Mouse (Mus musculus) intestine, embryonic 15.5 days (tissue): ENCODE measurements around the gene Gm28539. TPM values are rescaled to one million over a fixed set of nuclear protein-coding genes. Genes with fewer than 3 reads are reported as not detected.
"Not testable (repeated sequence)": the region's sequence is repeated elsewhere in the genome, so short reads cannot be mapped to it uniquely, and the experiment has no call there.

Experiments used
- ATAC-seq: fragments of 200-750 bp; cut with Nextera tagmentation; 2 replicates; pipeline ENCODE4 v1.8.0; 2017; ENCODE audit warnings: moderate TSS enrichment, moderate library complexity
- H3K27ac ChIP-seq: fragments of 300-500 bp; sonication (generic); 2 replicates; pipeline ENCODE4 v1.5.1; 2015; ENCODE audit warnings: mild to moderate bottlenecking, inconsistent platforms
- H3K27me3 ChIP-seq: fragments of 300-500 bp; sonication (generic); replicated peaks from 2 replicates; pipeline ENCODE4 v1.6.1; 2015; ENCODE audit warnings: inconsistent platforms
- H3K36me3 ChIP-seq: fragments of 300-500 bp; sonication (generic); 2 replicates; pipeline ENCODE4 v1.6.1; 2015; ENCODE audit warnings: inconsistent platforms
- H3K4me1 ChIP-seq: fragments of 300-500 bp; sonication (generic); replicated peaks from 2 replicates; pipeline ENCODE4 v1.6.1; 2015; ENCODE audit warnings: inconsistent platforms
- H3K4me2 ChIP-seq: fragments of 300-500 bp; sonication (generic); replicated peaks from 2 replicates; pipeline ENCODE4 v1.6.1; 2015; ENCODE audit warnings: mild to moderate bottlenecking, inconsistent platforms
- H3K4me3 ChIP-seq: fragments of 300-500 bp; sonication (generic); replicated peaks from 2 replicates; pipeline ENCODE4 v1.5.1; 2015; ENCODE audit warnings: inconsistent platforms
- H3K9ac ChIP-seq: fragments of 300-500 bp; sonication (generic); 2 replicates; pipeline ENCODE4 v1.6.1; 2015; ENCODE audit warnings: inconsistent platforms
- H3K9me3 ChIP-seq: fragments of 300-500 bp; sonication (generic); 2 replicates; pipeline ENCODE4 v1.6.1; 2016; ENCODE audit warnings: inconsistent platforms
- WGBS: fragments of 180-500 bp; shearing (Covaris S2); methylation state at CpG from one replicate; pipeline ENCODE4 v1.1.7; 2015; 5-methylcytosine and 5-hydroxymethylcytosine counted together
- polyA plus RNA-seq: library from polyadenylated mRNA; unstranded; fragments of >200 nt; fragmentation: Nextera tagmentation; extraction: Ambion mirVana; gene quantifications from 2 replicates; pipeline ENCODE4 v1.2.1, GENCODE M21; 2015

Gm28539 gene
- polyA plus RNA-seq, 1 experiment from 2014 or later = not detected

DNA sequence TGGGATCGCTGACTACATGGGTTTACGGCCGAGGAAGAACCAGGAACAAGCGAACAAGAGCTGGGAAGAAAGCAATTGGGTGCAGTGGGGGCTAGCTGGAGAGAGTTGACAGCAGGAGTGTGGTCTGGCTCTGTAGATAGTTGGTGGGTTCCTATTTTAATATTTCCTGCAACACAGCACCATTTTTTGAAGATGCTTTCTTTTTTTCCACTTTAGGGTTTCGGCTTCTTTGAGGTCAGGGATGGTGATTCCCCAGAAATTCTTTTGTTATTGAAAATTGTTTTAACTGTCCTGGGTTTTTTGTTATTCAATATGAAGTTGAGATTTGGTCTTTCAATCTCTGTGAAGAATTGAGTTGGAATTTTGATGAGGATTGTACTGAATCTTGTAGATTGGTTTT is 150.5 kb downstream of the Gm28539 start:
- H3K4me1 ChIP-seq = no peaks in the 10 kb centered on the region
- no peaks in the 10 kb centered on the region for H3K36me3 ChIP-seq
- no peaks in the 10 kb centered on the region for H3K27me3 ChIP-seq
- no peak overlapping the region for H3K4me3 ChIP-seq
- H3K9me3 ChIP-seq = no peaks in the 10 kb centered on the region
- no peak overlapping the region for H3K9ac ChIP-seq
- ATAC-seq = no peak
- 89% methylated on average over 5 of the region's 5 CpGs for WGBS
- H3K4me2 ChIP-seq = no peak overlapping the region
- no peak overlapping the region for H3K27ac ChIP-seq

DNA sequence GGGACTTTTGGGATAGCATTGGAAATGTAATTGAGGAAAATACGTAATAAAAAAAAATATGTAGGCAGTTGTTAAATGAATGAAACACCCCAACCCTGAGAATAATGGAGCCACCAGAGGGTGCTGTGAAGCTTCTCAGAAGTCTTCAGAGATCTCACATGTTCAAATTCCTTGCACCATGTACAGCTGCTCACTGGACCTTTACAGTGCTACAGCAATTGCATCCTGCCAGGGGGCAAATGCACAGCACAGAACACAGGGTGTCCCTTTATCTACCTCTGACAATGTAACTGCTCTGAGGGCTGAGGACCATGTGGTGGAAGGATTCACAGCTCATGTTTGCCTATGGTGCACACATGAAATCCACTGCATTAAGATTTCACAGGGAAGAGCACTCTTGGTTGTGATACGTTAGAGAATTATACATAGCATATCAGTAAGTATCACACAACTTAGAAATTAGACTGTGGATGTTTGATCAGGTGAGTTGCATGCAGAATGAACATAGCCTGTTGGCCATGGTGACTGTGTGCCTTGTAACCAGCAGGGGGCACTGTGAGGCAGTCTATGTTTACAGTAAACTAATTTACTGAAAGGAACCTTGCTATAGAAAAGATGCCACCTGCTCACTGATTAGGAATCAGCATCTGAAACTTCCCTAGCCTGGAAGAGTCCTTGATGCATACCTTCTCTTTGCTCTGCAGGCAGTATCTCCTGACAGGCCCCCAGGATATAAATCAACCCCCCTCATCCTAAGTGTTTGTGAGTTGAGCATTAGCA is 166.4 kb downstream of the Gm28539 start:
- H3K9ac ChIP-seq, H3K36me3 ChIP-seq, H3K27me3 ChIP-seq, H3K4me2 ChIP-seq, H3K4me3 ChIP-seq, H3K4me1 ChIP-seq, H3K27ac ChIP-seq, H3K9me3 ChIP-seq, ATAC-seq: not testable (repeated sequence)
- WGBS = 43% methylated on average over 2 of the region's 2 CpGs

DNA sequence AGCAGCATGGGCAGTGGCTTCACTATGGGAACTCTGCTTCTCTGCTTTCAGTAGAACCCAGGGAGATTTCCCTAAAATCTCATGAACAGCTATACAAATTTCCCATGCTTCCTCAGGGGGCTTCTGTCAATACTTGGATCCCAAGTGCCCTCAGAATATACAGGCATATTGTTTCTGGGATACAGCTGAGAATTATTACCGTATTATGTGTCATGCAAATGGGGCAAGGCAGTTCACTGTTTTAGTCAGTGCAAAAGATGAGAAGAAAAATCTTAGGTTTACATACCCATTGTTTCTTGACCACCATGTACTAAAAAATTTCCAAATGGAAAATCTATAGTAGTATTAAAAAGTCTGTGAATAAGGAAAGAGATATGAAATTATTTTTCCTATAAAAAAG is 167.4 kb downstream of the Gm28539 start:
- no peak overlapping the region for H3K27ac ChIP-seq
- no peak for ATAC-seq
- H3K9me3 ChIP-seq = no peaks in the 10 kb centered on the region
- 84% methylated on average over 1 of the region's 1 CpGs for WGBS
- no peaks in the 10 kb centered on the region for H3K36me3 ChIP-seq
- no peaks in the 10 kb centered on the region for H3K27me3 ChIP-seq
- H3K4me3 ChIP-seq = no peak overlapping the region
- H3K4me2 ChIP-seq = no peak overlapping the region
- H3K4me1 ChIP-seq = no peaks in the 10 kb centered on the region
- no peak overlapping the region for H3K9ac ChIP-seq

GRCm38 (mm10) chr16:19005298-19005697 is 168.9 kb downstream of the Gm28539 start:
- Histone ChIP-seq H3K27ac (no peak overlapping the region), H3K4me3 (no peak overlapping the region), H3K27me3 (no peaks in the 10 kb centered on the region), H3K9me3 (no peaks in the 10 kb centered on the region), H3K4me2 (no peak overlapping the region), H3K4me1 (no peaks in the 10 kb centered on the region), H3K9ac (no peak overlapping the region), H3K36me3 (no peaks in the 10 kb centered on the region)
- WGBS = 65% methylated on average over 3 of the region's 3 CpGs
- no peak for ATAC-seq

Other genes starting within 250 kb of the Gm28539 start
- gene Tbx1, start 245.9 kb upstream of the Gm28539 start, polyA plus RNA-seq = 0.23 and 0.49 TPM in 2 replicates
- 2.2 and 2.5 TPM in 2 replicates for gene Gp1bb, start 214.2 kb upstream of the Gm28539 start, polyA plus RNA-seq
- gene Gm49601, start 210.2 kb upstream of the Gm28539 start, polyA plus RNA-seq = 3.5 and 4.3 TPM in 2 replicates
- 39.0 and 42.7 TPM in 2 replicates for gene Sept5, start 206.6 kb upstream of the Gm28539 start, polyA plus RNA-seq
- 26.2 and 28.7 TPM in 2 replicates for gene Cldn5, start 59.7 kb upstream of the Gm28539 start, polyA plus RNA-seq
- gene Ufd1, start 24.8 kb upstream of the Gm28539 start, polyA plus RNA-seq = 69.1 and 74.8 TPM in 2 replicates
- gene Cdc45, start 24.6 kb upstream of the Gm28539 start, polyA plus RNA-seq = 37.2 and 39.3 TPM in 2 replicates
- 38.6 and 53.7 TPM in 2 replicates for gene 2510002D24Rik, start within 50 bp of the Gm28539 start, polyA plus RNA-seq
- 97.9 and 98.4 TPM in 2 replicates for gene Mrpl40, start 40.3 kb downstream of the Gm28539 start, polyA plus RNA-seq
- gene Hira, start 40.5 kb downstream of the Gm28539 start, polyA plus RNA-seq = 12.3 and 12.4 TPM in 2 replicates